Mouse (Mus musculus): ENCODE results near the gene Lzts2. TPM values are rescaled to one million over a fixed set of nuclear protein-coding genes. Genes with fewer than 3 reads are reported as not detected.

Gene Lzts2
- total RNA-seq (2017) = 1.7 and 2.2 TPM in 2 replicates

DNA sequence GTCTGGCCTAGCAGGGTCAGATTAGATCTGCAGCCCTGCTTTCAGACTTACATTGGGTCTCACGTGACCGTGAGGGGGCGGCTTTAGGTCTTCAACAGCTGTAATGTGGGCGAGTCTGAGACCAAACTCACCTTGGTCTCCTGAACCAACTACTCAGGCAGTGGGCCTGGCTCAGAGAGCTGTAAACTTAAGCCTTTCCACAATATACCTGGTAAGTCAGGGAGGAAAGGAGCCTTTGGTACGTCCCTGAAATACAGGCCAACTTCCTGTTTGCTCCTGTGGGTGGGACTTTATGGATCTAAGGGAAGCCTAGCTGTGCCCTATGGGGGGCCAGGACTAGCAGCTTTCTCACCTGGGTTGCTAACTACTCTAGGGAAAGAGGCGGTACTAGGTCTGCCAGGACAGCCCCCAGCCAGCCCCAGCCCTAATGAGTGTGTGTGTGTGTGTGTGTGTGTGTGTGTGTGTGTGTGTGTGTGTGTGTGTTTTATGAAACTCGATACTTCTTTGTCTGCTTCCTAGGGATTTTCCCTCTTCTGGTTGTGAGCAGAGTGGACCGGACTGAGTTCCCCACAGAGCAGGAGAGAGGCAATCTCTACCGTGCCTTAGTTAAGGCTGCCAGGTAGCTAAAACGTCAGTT lies at the start of gene Lzts2:
TSS of gene Lzts2 (plus strand) at position 80 of the 637 bp plus-strand sequence.
- ATAC-seq (ENCODE audit: extremely low read depth, insufficient number of reproducible peaks, low FRiP score, poor library complexity, severe bottlenecking) = no peak

DNA sequence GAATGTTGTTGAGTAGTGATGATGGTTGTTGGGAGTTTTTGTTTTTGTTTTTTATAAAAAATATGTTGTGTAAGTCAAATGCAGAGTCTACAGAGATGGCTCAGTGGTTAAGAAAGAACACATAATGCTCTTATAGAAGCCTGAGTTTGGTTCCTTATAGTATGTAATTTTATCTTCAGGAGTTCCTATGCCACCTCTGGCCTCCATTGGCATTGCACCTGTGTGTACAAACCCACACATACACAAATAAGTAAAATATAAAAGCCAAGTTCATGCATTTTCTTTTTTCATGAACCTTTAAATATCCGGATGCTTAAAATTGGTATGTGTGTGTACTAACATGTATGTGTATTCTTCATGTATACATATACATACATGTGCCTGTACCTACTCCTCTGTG lies 48.2 kb upstream of the Lzts2 start:
- ATAC-seq (ENCODE audit: extremely low read depth, insufficient number of reproducible peaks, low FRiP score, poor library complexity, severe bottlenecking) = no peak

DNA sequence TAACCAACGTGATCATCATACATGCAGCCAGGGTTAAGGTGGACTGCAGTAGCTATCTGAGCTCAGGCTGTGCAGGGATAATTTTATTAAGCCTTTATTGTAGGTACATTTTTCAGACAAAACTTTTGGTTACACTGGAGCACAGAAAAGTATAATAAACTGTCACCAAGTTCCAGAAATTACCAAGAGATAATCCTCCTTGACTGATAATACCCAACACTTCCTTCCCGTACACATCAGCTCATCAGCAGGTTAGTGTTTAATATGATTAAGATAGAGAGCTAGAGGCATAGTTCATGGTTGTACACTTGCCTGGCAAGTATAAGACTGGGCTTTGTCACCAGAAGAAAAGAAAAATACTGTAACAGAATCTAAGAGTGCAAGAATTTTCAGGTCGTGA lies 45.9 kb upstream of the Lzts2 start:
- no peak for ATAC-seq (ENCODE audit: extremely low read depth, insufficient number of reproducible peaks, low FRiP score, poor library complexity, severe bottlenecking)

DNA sequence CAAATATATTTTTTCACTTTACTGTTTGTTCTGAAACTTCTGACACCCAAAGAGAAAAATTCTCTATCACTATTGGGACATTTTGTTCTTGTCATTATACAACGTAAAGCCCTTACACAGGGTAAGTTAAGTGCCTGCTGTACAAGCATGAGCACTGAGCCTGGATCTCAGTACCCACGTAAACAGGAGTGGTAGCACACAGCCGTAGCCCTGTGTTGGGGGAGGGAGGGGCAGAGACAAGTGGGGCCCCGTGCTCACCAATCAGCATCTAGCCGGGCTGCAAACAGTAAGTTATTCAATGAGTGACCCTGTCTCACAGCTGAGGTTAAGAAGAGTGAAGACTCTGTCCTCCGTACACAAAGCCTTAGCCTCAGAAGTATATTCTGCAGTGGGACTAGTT lies 37.6 kb upstream of the Lzts2 start:
- ATAC-seq (ENCODE audit: extremely low read depth, insufficient number of reproducible peaks, low FRiP score, poor library complexity, severe bottlenecking) = no peak

DNA sequence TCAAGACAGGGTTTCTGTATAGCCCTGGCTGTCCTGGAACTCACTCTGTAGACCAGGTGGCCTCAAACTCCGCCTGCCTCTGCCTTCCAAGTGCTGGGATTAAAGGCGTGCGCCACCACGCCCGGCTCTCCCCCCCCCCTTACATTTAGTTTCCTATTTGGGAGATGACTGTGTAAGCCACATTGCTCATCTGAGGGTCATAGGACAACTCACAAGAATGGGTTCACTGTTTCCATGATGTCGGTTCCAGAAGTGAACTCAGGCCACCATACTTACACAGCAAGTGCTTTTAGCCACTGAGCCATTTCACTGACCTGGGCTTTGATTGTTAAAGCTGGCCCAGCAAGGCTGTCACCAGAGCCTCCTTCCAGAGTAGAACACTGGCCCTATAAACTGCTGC lies 37.1 kb upstream of the Lzts2 start:
- ATAC-seq (ENCODE audit: extremely low read depth, insufficient number of reproducible peaks, low FRiP score, poor library complexity, severe bottlenecking) = no peak

DNA sequence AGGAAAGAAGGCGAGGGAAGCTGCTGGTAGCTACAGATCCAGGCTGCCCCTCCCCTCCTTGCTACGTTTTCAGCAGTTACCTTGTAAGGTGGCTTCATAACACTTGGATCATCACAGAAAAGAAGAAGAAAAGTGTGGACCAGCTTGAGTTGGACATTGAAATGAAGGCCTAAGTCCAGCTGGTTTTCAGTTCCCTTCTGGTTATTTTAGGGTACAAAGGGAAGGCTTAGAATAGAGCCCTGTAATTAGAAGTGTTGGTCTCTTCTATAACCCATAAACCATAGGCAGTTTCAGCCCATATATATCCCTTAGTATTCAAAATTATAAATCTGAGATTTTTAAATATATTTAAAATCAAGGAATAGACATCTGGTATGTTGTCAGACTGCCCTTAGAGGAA lies 33.4 kb upstream of the Lzts2 start:
- no peak for ATAC-seq (ENCODE audit: extremely low read depth, insufficient number of reproducible peaks, low FRiP score, poor library complexity, severe bottlenecking)

DNA sequence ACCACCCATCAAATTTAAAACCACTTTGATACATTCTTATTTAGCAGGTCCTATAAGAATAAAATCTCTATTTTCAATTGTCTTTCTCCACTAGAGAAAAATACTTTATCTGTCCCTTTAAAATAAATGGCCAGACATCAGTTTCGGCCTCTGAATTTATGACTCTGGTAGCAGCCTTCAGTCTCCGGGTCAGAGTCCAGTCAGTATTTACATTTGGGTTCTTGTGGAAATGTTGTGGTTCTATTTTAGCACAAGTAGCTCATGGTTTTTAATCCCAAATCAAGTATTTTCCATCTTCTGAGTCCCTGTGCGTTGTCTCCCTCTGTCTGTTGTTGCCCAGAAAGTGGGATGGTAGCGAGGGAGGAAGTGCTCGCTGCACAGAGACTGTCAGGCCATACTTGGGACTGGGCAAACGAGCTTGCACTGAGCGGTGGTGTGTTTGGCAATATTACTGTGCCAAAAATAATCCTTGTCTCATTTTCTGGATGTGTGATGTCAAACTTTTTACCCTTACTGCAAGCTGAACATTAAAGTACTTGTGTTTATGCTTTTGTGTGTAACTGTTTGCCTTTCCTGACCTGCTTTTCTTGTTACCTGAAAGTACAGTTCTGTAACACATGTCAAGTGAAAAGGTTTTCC lies 31.6 kb upstream of the Lzts2 start:
- ATAC-seq (ENCODE audit: extremely low read depth, insufficient number of reproducible peaks, low FRiP score, poor library complexity, severe bottlenecking) = no peak

DNA sequence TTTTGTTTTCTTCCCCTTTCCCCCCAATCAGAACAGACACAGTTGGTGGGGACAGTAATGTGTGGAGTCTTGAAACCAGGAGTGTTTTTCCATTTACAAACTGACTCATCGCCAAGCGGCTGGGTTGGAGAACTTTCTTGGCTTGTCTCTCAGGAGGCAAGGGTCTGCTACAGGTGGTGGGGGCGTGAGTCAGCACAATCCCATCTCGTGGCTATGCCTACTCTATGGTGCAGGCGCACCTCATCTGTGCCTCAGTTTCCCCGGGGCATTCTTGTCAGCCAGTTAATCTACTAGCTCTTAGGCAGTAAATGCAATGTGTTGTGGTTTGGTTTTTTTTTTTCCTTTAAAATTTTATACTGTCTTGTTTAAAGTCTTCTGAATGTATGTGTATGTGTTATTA lies 30.8 kb upstream of the Lzts2 start:
- ATAC-seq (ENCODE audit: extremely low read depth, insufficient number of reproducible peaks, low FRiP score, poor library complexity, severe bottlenecking) = no peak

DNA sequence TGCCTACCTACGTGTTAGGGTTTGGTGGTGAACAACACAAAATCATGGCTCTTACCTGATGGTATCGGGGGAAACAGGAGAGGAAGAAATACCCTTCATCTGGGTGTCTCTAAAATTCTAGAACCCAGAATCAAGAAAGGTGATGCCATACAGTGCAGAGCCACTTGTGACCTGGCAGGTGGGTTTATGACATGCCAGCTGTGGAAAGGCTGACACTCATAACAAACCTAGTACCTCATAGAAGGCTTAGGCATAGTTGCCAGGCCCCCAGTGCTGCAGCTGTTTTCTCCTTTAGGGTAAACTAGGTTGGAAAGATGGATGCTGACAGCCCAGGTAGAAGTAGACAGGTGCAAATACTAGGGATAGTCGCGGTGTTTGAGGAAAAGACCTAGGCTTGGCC lies 29.8 kb upstream of the Lzts2 start:
- no peak for ATAC-seq (ENCODE audit: extremely low read depth, insufficient number of reproducible peaks, low FRiP score, poor library complexity, severe bottlenecking)

DNA sequence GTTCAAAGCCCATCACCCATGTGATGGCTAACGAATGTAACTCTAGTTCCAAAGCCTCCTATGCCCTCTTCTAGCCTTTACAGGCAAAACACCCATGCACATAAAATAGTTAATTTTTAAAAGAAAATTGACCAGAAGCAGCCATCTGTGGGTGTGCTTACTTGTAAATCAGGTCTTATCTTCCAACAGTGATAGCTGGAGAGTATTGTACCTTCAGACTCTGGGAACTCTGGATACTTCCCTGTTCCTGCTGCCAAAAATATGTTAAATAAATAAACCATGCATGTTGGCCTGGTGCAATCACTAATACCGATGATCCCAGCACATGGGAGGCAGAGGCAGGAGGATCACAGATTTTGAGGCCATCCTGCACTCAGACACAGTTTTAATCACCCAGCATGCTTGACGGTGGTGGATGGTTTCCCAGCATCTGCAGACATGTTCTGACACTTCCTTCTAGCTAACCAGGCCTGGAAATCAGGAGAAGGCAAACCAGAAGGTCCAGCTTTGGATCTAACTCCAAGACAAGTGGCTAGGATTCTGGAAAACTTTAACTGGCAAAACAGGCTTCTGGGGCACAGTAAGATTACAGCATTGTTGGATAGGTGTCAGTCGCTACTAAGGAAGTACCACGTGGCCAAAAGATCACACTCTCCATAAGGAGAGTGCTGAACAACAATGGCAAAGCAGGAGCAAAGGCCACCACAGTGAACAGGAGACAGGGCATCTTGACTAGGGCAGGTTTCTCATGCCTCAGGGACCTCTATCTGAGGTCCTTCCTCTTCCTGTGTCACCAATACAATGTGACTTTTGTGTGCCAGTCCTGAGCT lies 28.8 kb upstream of the Lzts2 start:
- no peak for ATAC-seq (ENCODE audit: extremely low read depth, insufficient number of reproducible peaks, low FRiP score, poor library complexity, severe bottlenecking)

DNA sequence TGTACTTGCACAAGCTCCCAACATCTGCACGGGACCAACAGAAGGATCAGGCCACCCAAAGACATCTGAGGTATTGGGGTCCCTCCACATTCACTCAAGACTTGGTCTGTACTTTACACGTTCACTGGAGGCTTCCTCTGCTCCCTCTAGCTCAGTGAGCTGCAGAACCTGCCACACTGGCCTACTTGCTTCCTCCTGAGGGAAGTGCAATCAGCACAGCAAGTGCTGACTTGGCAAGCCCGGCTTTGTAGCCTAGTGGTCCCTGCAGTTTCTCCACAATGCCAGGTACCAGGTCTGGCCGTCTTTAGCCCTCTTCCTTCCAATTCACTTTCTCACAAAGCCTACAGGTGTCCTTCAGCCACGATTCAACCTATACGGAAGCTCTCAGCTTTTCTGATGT lies 27.2 kb upstream of the Lzts2 start:
- no peak for ATAC-seq (ENCODE audit: extremely low read depth, insufficient number of reproducible peaks, low FRiP score, poor library complexity, severe bottlenecking)

DNA sequence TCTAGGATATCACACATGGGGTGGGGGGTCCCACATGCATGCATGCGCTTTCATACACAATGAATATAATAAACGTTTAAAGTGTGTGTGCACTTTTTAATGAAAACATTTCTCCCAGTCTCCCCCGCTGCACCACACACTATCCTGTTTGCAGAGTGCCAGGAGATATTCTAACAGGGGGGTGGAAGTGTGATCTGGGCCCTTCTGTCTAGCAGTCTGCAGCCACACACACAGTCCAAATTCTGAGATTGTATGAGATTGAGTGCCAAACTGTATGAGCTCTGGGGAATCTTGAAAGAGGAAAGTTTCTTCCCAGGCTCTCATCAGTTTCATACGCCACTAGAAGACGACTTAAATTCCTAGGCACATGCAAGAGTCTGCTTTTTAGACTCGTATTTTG lies 26.4 kb upstream of the Lzts2 start:
- no peak for ATAC-seq (ENCODE audit: extremely low read depth, insufficient number of reproducible peaks, low FRiP score, poor library complexity, severe bottlenecking)

DNA sequence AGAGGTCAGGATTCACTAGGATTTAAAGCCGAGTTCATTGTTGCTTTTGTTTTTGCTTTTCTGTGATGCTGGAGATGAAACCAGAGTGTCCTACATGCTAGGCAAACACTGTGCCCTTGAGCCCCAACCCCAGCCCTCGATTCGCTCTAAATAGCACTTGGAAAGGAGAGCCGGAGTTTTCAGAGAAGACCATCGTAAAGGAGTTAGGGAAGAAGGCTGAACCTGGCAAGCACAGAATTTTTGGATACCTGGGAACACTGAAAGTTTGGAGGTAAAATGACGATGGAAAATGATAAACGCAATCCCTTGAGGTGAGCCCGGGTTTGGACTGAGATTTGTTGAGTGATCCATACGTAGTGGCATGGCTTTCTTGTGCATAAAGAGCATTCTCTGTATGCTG lies 25.9 kb upstream of the Lzts2 start:
- ATAC-seq (ENCODE audit: extremely low read depth, insufficient number of reproducible peaks, low FRiP score, poor library complexity, severe bottlenecking) = no peak

DNA sequence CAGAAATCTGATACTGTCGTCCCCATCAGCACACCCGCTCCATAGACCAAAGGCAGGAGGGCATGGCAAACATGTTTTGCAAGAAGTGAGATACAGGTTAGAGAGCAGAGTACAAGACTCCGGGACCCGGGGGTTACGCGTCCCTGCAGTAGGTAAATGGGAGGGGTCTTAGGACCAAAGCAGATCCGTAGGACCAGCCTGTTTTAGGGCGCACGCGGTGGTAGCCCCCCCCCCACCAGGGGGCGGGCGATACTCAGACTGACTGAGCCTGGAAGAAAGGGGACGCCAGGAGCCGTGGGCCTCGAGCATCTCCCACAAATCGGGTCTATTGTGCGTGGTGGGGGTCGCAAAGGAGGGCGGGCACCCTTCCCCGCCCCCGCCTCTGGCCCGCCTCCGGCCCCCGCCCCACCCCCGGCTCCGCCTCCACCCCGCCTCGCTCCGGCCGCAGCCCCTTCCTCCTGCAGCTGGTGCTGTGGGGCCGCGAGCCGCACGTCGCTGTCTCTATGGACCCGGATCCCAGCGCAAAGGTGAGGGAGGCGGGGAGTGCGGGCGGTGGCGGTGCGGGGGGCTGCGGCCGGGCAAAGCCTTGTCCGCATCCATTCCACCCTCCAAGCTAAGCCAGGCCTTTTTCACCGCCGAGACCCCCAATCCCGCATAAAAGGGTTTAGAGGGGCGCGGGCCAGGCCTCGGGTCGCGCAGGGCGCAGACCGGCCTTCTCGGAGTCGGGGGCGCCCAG lies 25.2 kb upstream of the Lzts2 start, which contains the start of gene Sema4g:
TSS of gene Sema4g (plus strand) at position 271 of the 736 bp plus-strand sequence.
- no peak for ATAC-seq (ENCODE audit: extremely low read depth, insufficient number of reproducible peaks, low FRiP score, poor library complexity, severe bottlenecking)

DNA sequence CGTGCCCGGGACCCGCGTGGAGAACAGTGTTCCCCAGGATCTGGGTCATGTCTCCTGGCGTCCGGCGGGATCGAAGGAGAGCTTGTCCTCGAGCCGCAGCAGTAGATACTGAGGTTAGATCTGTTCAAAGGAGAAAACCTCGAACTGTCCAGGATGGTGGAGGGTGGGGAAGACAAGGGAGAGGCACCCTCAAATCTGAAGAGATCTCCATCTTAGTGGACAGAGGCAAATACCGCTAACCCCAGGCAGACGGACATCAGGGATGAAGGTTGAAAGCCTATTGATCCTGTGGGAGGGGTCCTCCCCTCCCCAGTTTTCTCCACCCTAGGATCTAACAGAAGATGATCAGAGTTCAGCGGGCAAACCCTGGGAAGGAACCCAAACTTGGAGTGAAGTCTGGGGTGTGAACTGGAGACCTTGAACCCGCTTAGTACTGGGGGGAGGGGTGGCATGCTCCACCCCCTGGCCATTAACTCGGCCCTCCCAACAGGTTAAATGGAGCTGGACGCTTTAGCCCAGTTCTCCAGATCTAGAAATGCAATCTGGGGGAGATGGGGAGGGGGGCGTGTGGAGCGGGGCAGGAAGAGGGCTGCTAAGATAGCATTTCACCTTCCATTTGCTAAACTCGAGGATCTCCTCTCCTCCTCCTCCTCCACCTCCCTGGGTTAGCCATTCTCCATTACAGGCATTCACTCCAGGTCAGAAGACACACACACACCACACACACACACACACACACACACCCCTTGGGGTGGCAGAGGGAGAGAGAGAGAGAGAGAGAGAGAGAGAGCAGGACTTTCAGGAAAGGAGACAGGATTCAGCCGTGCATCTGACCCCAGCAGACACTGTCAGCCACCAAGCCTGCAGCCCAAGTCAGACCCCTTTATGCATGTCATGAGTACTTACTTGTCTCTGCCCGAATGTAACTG lies 24.4 kb upstream of the Lzts2 start:
- ATAC-seq (ENCODE audit: extremely low read depth, insufficient number of reproducible peaks, low FRiP score, poor library complexity, severe bottlenecking) = no peak

DNA sequence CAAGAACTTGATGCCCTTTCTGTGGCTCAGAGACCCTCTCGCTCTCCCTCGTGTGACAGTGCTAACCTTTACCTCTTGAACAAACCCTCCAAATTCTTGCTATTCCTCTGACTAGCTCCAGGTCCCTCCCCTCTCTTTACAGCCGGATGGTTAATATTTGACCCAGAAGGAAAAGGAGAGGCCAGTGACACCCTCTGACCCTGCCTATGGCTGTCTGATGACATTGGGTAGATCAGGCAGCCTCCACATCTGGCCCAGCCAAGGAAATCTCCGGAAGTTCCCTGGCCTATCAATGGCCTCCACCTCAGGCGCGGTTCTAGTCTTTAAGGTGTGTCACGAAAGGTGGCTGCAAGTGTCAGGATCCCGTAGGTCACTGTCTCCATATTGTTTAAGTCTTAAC lies 23.2 kb upstream of the Lzts2 start:
- ATAC-seq (ENCODE audit: extremely low read depth, insufficient number of reproducible peaks, low FRiP score, poor library complexity, severe bottlenecking) = no peak

DNA sequence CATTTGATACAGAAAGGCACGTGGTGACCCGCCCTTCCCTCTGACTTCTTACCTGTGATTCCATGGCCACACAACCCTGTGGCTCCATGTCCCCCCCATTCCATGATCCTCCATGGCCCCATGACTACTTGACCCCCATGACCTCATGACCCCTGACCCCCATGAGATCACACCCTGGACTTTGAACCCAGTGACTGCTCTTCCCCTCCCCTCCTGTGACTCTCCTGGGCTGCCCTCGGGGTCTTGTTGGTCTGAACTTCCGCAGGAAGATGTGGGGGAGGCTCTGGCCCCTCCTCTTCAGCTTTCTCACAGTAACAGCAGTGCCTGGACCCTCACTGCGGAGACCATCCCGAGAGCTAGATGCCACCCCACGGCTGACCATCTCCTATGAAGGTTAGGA lies 22.0 kb upstream of the Lzts2 start:
- ATAC-seq (ENCODE audit: extremely low read depth, insufficient number of reproducible peaks, low FRiP score, poor library complexity, severe bottlenecking) = no peak

DNA sequence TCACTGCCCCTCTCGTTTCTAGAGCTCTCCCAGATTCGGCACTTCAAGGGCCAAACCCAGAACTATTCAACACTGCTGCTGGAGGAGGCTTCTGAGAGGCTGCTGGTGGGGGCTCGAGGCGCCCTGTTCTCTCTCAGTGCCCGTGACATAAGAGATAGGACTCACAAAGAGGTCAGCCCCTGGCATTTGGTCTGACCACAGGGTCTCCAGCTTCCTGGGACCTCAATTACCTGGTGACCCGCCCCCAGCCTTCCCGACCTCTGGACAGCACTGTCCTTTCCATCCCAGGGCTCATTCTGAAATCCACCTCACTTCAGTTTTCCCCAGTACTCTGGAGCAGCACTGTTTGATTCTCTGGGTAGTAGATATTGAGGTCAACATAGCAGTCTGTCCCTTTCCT lies 21.5 kb upstream of the Lzts2 start:
- ATAC-seq (ENCODE audit: extremely low read depth, insufficient number of reproducible peaks, low FRiP score, poor library complexity, severe bottlenecking) = no peak

DNA sequence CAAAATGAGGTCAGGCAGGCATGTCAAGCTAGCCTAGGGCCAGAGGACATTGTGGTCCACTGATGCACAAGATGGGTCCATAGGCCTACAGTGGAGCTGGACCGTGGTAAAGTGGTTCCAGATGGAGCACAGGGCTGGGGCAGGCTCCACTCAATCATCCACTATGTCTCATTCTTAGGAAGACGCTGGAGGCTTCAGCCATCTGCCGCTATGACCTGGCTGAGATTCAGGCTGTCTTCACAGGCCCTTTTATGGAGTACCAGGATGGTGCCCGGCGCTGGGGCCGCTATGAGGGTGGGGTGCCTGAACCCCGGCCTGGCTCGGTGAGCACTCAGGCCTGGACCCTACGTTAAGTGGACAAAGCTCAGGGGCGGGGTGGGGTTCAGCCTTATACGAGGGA lies 16.4 kb upstream of the Lzts2 start:
- no peak for ATAC-seq (ENCODE audit: extremely low read depth, insufficient number of reproducible peaks, low FRiP score, poor library complexity, severe bottlenecking)
